Mouse (Mus musculus): ENCODE results near the gene Atp2c2. TPM values are rescaled to one million over a fixed set of nuclear protein-coding genes. Genes with fewer than 3 reads are reported as not detected.

Atp2c2 gene
- polyA plus RNA-seq, 1 experiment from 2014 or later = 0.12 TPM

- WGBS (ENCODE audit: insufficient replicate concordance) = 49% methylated on average over 13 of the region's 13 CpGs
- H3K9ac ChIP-seq = no peak overlapping the region
- H3K9me3 ChIP-seq (replicated peaks) = no peaks in the 10 kb centered on the region
- no peak overlapping the region for H3K27ac ChIP-seq (replicated peaks)
- no peaks in the 10 kb centered on the region; the same call in 1 of the 2 replicates for H3K27me3 ChIP-seq
- ATAC-seq (ENCODE audit: insufficient read depth) = no peak
- no peak overlapping the region for H3K4me2 ChIP-seq
- peaks cover 11% of the 10 kb centered on the region for H3K4me1 ChIP-seq (replicated peaks)
- H3K36me3 ChIP-seq (replicated peaks) = no peaks in the 10 kb centered on the region
- H3K4me3 ChIP-seq (replicated peaks) = no peak overlapping the region
Measured at GRCm38 (mm10) chr8:119743291-119744026, 43.6 kb downstream of the Atp2c2 start.

DNA sequence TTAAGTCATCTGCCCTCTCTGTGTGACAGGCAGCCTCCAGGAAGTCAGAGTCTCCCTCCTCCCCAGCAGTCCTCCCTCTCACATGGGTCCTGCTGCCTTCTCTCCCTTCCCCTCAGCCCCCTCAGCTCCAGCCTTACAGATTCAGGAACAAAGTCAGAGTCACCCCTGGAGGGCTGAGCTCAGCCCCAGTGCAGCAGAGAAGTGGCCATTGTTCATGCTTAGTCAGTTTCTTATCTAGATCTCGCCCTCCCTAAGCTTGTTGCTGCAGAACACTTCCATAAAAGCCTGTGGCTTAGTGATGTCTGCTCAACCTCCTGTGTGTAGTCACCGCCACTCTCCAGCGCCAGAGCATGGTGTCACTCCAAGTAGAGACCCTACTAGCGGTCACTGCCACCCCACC lies 44.8 kb downstream of the Atp2c2 start:
- 34% methylated on average over 4 of the region's 4 CpGs for WGBS (ENCODE audit: insufficient replicate concordance)
- Histone ChIP-seq H3K9ac (no peak overlapping the region), H3K4me3 (replicated peaks) (no peak overlapping the region), H3K9me3 (replicated peaks) (no peaks in the 10 kb centered on the region), H3K27ac (replicated peaks) (no peak overlapping the region), H3K4me1 (replicated peaks) (no peaks in the 10 kb centered on the region), H3K36me3 (replicated peaks) (no peaks in the 10 kb centered on the region), H3K4me2 (no peak overlapping the region), H3K27me3 (no peaks in the 10 kb centered on the region; the same call in 1 of the 2 replicates)
- ATAC-seq (ENCODE audit: insufficient read depth) = no peak

- H3K9ac ChIP-seq = no peak overlapping the region
- no peaks in the 10 kb centered on the region for H3K36me3 ChIP-seq (replicated peaks)
- peaks cover 9% of the 10 kb centered on the region; the same call in 1 of the 2 replicates for H3K27me3 ChIP-seq
- peaks cover 26% of the 10 kb centered on the region for H3K4me1 ChIP-seq (replicated peaks)
- H3K4me2 ChIP-seq = peak overlapping the region; percentile 61
- no peak overlapping the region for H3K27ac ChIP-seq (replicated peaks)
- 0 out of 2 replicates have a peak, but pooled peaks have one; percentile 20 for ATAC-seq (ENCODE audit: insufficient read depth)
- H3K9me3 ChIP-seq (replicated peaks) = no peaks in the 10 kb centered on the region
- peak overlapping the region; percentile 41 for H3K4me3 ChIP-seq (replicated peaks)
- WGBS (ENCODE audit: insufficient replicate concordance) = 15% methylated on average over 28 of the region's 28 CpGs
Measured at GRCm38 (mm10) chr8:119755238-119756146, 55.7 kb downstream of the Atp2c2 start.

GRCm38 (mm10) chr8:119756147-119756461 lies 56.3 kb downstream of the Atp2c2 start:
- H3K9me3 ChIP-seq (replicated peaks) = no peaks in the 10 kb centered on the region
- H3K4me2 ChIP-seq = peak overlapping the region; percentile 61
- H3K27ac ChIP-seq (replicated peaks) = no peak overlapping the region
- WGBS (ENCODE audit: insufficient replicate concordance) = 59% methylated on average over 2 of the region's 2 CpGs
- H3K27me3 ChIP-seq = peaks cover 9% of the 10 kb centered on the region; the same call in 1 of the 2 replicates
- H3K9ac ChIP-seq = no peak overlapping the region
- ATAC-seq (ENCODE audit: insufficient read depth) = no peak
- peak overlapping the region; percentile 41 for H3K4me3 ChIP-seq (replicated peaks)
- no peaks in the 10 kb centered on the region for H3K36me3 ChIP-seq (replicated peaks)
- peaks cover 26% of the 10 kb centered on the region for H3K4me1 ChIP-seq (replicated peaks)

DNA sequence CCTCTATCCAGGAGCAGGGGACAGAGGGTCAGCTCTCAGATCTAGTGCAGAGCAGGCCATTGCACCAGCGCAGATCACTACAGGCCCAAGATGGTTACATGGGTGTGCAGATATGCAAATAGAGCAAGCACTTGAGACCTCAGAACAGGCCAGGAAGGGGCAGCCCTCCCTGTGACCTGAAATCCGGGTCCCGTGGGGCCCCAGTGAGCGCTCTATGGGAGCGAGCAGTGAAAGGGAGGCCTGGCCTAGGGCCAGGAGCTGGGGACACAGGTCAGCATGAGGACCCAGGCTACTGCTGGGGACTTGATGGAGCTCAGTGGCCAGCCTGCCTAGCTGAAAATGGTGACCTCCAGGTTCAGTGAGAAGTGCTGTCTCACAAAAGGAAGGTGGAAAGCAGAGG lies 56.7 kb downstream of the Atp2c2 start:
- Histone ChIP-seq H3K4me3 (replicated peaks) (no peak overlapping the region), H3K9ac (no peak overlapping the region), H3K4me1 (replicated peaks) (peaks cover 26% of the 10 kb centered on the region), H3K9me3 (replicated peaks) (no peaks in the 10 kb centered on the region), H3K4me2 (no peak overlapping the region), H3K36me3 (replicated peaks) (no peaks in the 10 kb centered on the region; the same call in 1 of the 2 replicates), H3K27me3 (peaks cover 9% of the 10 kb centered on the region; the same call in 1 of the 2 replicates), H3K27ac (replicated peaks) (no peak overlapping the region)
- no peak for ATAC-seq (ENCODE audit: insufficient read depth)
- WGBS (ENCODE audit: insufficient replicate concordance) = 37% methylated on average over 5 of the region's 5 CpGs

GRCm38 (mm10) chr8:119761692-119762091 lies 61.9 kb downstream of the Atp2c2 start:
- 76% methylated on average over 11 of the region's 11 CpGs for WGBS (ENCODE audit: insufficient replicate concordance)
- no peak overlapping the region for H3K4me2 ChIP-seq
- H3K27ac ChIP-seq (replicated peaks) = no peak overlapping the region
- no peak overlapping the region for H3K9ac ChIP-seq
- no peaks in the 10 kb centered on the region for H3K9me3 ChIP-seq (replicated peaks)
- H3K4me3 ChIP-seq (replicated peaks) = no peak overlapping the region
- H3K27me3 ChIP-seq = no peaks in the 10 kb centered on the region
- no peaks in the 10 kb centered on the region; the same call in 1 of the 2 replicates for H3K36me3 ChIP-seq (replicated peaks)
- peaks cover 23% of the 10 kb centered on the region for H3K4me1 ChIP-seq (replicated peaks)
- ATAC-seq (ENCODE audit: insufficient read depth) = no peak

DNA sequence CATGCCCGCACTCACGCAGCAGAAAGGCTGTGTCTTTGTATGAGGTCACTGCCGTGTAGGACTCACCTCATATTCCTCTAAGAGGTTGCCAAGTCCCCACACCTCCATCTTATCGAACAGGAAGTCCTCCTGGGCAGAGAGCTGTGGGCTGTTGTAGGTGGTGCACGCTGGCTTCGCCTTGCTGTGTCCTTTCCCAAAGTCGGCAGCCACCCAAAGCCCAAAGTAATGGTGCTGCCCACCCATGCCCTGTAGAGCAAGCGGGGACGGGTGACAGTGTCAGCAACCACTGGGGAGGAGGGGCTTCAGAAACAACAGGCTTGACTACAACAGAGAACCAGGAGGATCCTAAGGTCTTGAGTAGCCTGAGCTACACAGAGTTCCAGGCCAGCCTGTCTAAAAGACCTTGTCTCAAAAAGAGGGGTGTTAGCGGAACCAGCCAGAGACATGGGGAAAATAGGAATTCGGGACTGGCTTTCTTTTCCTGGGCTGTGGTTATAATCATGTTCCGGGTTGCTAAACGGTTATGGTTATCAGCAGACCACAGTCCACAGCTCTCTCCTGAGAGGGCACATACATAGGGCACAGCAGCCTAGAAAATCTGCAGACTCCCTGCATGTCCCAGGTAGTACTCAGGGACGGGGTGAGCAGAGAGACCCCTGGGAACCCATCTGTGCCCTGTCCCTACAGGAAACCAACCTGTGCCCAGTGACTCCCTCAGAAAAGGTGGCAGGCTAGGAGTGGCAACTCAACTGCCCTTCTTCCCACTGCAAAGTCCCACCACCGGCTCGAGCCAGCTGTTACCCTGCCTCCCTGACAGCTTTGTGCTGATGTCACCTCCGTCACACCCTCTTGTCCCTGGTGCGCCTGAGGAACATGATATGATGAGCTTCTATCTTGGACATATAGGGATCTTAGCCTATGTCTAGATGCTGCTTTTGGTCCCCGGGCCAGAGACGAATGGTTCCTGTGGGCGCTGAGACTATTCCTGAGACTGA lies 62.7 kb downstream of the Atp2c2 start:
- Histone ChIP-seq H3K27ac (replicated peaks) (no peak overlapping the region), H3K4me1 (replicated peaks) (peaks cover 21% of the 10 kb centered on the region), H3K4me3 (replicated peaks) (no peak overlapping the region), H3K9ac (no peak overlapping the region), H3K4me2 (0 out of 2 replicates have a peak overlapping the region, but pooled peaks have one; percentile 6), H3K9me3 (replicated peaks) (no peaks in the 10 kb centered on the region), H3K27me3 (no peaks in the 10 kb centered on the region), H3K36me3 (replicated peaks) (no peaks in the 10 kb centered on the region; the same call in 1 of the 2 replicates)
- ATAC-seq (ENCODE audit: insufficient read depth) = peak; percentile 51; the same call in 1 of the 2 replicates
- WGBS (ENCODE audit: insufficient replicate concordance) = 37% methylated on average over 21 of the region's 21 CpGs

DNA sequence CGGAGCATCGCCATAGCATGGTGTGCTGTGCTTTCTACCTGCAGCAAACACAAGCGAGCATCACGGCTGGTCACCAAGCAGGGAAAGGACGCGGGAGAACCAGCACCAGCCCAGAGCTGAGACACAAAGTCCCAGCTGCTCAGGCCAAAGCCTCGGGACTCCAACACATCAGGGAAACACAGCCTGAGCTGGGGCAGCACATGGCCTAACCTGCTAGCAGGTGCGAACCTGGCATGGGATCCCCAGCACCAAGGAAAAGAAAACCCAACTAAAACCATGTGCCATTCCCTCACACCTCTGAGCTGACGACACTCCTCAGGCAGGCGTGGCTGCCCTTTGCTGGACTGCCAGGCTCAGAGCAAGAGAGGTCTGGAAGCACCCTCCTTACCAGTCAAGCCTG lies 65.5 kb downstream of the Atp2c2 start:
- H3K36me3 ChIP-seq (replicated peaks) = no peaks in the 10 kb centered on the region; the same call in 1 of the 2 replicates
- no peak overlapping the region for H3K4me3 ChIP-seq (replicated peaks)
- peak overlapping the region; percentile 51; the same call in 1 of the 2 replicates for H3K4me2 ChIP-seq
- no peaks in the 10 kb centered on the region for H3K27me3 ChIP-seq
- peaks cover 21% of the 10 kb centered on the region for H3K4me1 ChIP-seq (replicated peaks)
- no peak overlapping the region for H3K9ac ChIP-seq
- no peak for ATAC-seq (ENCODE audit: insufficient read depth)
- no peak overlapping the region for H3K27ac ChIP-seq (replicated peaks)
- WGBS (ENCODE audit: insufficient replicate concordance) = 74% methylated on average over 10 of the region's 10 CpGs
- H3K9me3 ChIP-seq (replicated peaks) = no peaks in the 10 kb centered on the region

- Histone ChIP-seq H3K9ac (no peak overlapping the region), H3K36me3 (replicated peaks) (no peaks in the 10 kb centered on the region; the same call in 1 of the 2 replicates), H3K4me1 (replicated peaks) (peaks cover 21% of the 10 kb centered on the region), H3K9me3 (replicated peaks) (no peaks in the 10 kb centered on the region), H3K4me2 (peak overlapping the region; percentile 51), H3K27ac (replicated peaks) (no peak overlapping the region), H3K4me3 (replicated peaks) (no peak overlapping the region), H3K27me3 (no peaks in the 10 kb centered on the region)
- WGBS (ENCODE audit: insufficient replicate concordance) = 41% methylated on average over 22 of the region's 22 CpGs
- ATAC-seq (ENCODE audit: insufficient read depth) = no peak
Measured at GRCm38 (mm10) chr8:119765761-119766444, 66.1 kb downstream of the Atp2c2 start.

GRCm38 (mm10) chr8:119776668-119777245 lies 76.9 kb downstream of the Atp2c2 start:
- H3K36me3 ChIP-seq (replicated peaks) = no peaks in the 10 kb centered on the region
- H3K27me3 ChIP-seq = 0 out of 2 replicates have a peak, but pooled peaks cover 5% of the 10 kb centered on the region
- peaks cover 27% of the 10 kb centered on the region for H3K4me1 ChIP-seq (replicated peaks)
- no peaks in the 10 kb centered on the region for H3K9me3 ChIP-seq (replicated peaks)
- H3K27ac ChIP-seq (replicated peaks) = no peak overlapping the region
- WGBS (ENCODE audit: insufficient replicate concordance) = 76% methylated on average over 7 of the region's 7 CpGs
- H3K4me2 ChIP-seq = no peak overlapping the region
- H3K4me3 ChIP-seq (replicated peaks) = no peak overlapping the region
- no peak overlapping the region for H3K9ac ChIP-seq
- no peak for ATAC-seq (ENCODE audit: insufficient read depth)
